Mouse (Mus musculus) heart, embryonic 11.5 days (tissue): ENCODE measurements around the gene C1qa. TPM values are rescaled to one million over a fixed set of nuclear protein-coding genes. Genes with fewer than 3 reads are reported as not detected.

Experiments
- polyA plus RNA-seq: library from polyadenylated mRNA; unstranded; fragments of >200 nt; fragmentation: Nextera tagmentation; extraction: Ambion mirVana; gene quantifications from 2 replicates; pipeline ENCODE4 v1.2.1, GENCODE M21; 2014

Gene C1qa
- polyA plus RNA-seq, 1 experiment from 2014 or later, result 8.8 TPM

Other genes with a start within 250 kb of the C1qa start
- 2.5 and 2.7 TPM in 2 replicates for gene Ephb2, start 62.8 kb downstream of the C1qa start, polyA plus RNA-seq
- 14.8 and 17.0 TPM in 2 replicates for gene C1qb, start 12.6 kb downstream of the C1qa start, polyA plus RNA-seq
- gene C1qc, start 5.7 kb downstream of the C1qa start, polyA plus RNA-seq, result 7.1 and 7.4 TPM in 2 replicates
- gene Epha8, start 58.0 kb upstream of the C1qa start, polyA plus RNA-seq, result 0.24 TPM in 1 of 2 replicates, not detected in the other
- gene Zbtb40, start 150.0 kb upstream of the C1qa start, polyA plus RNA-seq, result 3.5 and 3.7 TPM in 2 replicates